Mouse (Mus musculus): ENCODE data around the gene Zfp3.

DNA sequence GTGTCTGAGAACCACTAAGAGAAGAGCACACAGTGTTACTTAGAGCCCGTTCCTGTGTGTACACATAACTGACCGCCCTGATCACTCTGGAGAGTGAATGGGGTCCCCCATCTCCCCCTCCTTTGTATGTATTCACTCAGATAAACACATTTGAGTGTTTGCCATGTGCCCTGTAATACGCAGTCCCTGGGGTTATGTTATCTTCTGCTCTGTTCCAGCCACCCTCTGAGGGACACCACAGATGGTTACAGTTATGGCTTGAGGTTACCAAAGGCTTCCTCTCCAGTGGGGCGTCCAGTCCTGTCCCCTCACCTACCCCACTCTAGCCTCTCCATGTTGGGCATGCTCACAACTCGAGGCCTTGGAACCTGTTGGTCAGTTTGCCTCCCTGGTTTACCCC is 36.6 kb upstream of the Zfp3 start:
- TF ChIP-seq MAFK (IDR thresholded peaks at IDR 0.05; ENCODE audit: insufficient read depth, low read depth, low read length) (no peak), ZNF384 (IDR thresholded peaks at IDR 0.05; ENCODE audit: low read depth, low read length) (no peak), ZC3H11A (IDR thresholded peaks at IDR 0.05; ENCODE audit: borderline replicate concordance, low read depth, low read length) (no peak), HCFC1 (IDR thresholded peaks at IDR 0.05; ENCODE audit: borderline replicate concordance, insufficient read depth, low read length) (no peak)
